Mouse (Mus musculus): Measurements from ENCODE around the gene Gm10770.
"Not testable (repeated sequence)": the region's sequence is repeated elsewhere in the genome, so short reads cannot be mapped to it uniquely, and the experiment has no call there.

Gene Gm10770

GRCm38 (mm10) chr2:150179579-150179978 lies at the start of gene Gm10770:
Gm10770 (minus strand) TSS chr2:150179679.
- not testable (repeated sequence) for DNase-seq

- not testable (repeated sequence) for DNase-seq
Measured at GRCm38 (mm10) chr2:150223263-150223662, 43.8 kb upstream of the Gm10770 start.

- DNase-seq, result not testable (repeated sequence)
Measured at GRCm38 (mm10) chr2:150218363-150218725, 38.9 kb upstream of the Gm10770 start.

- peak; percentile 84 for DNase-seq
Measured at GRCm38 (mm10) chr2:150217600-150218362, 38.3 kb upstream of the Gm10770 start, which contains the start of gene Zfp937. Zfp937 (plus strand) TSS chr2:150218073.

DNA sequence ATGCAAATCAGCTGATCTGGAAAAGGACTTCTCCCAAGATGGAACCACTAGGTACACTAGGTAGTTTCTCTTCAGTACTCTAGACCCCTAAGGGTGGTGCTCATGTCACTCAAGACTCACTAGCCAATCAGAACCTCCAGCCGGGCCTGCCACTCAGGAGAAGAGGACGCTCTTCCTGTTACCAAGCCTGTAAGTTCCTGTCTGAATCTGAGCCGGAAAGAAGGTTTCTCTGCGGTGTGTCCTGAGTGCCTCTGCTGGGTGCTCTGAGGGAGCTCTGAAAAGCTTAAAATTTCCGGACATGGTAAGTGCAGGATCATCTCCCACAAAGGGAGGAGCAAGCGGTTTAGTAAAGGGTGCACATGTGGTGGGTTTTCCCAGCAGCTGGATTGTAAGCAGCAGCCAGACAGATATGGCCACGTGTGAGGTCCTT lies 2.1 kb upstream of the Gm10770 start, which contains the start of gene Gm14139:
Gm14139 (plus strand) TSS at position 186 of the 430 bp plus-strand sequence.
- not testable (repeated sequence) for DNase-seq

DNA sequence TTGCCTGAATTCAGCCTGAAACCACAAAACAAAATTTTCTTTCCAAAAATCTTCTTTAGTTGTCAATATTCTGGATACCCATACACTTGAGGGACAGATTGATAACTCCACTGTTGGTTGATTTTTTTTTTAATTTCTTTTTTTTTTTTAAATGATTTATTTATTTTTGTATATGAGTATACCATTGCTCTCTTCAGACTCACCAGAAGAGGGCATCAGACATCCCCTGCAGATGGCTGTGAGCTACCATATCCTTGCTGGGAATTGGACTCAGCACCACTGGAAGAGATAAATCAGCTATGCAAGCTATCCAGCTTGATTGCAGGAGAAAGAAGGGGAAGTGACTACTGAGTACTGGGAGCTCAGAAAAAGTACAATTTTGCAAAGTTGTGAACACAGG lies 1.6 kb upstream of the Gm10770 start:
- DNase-seq, result not testable (repeated sequence)

GRCm38 (mm10) chr2:150173833-150174232 lies 5.6 kb downstream of the Gm10770 start:
- DNase-seq, result no peak

DNA sequence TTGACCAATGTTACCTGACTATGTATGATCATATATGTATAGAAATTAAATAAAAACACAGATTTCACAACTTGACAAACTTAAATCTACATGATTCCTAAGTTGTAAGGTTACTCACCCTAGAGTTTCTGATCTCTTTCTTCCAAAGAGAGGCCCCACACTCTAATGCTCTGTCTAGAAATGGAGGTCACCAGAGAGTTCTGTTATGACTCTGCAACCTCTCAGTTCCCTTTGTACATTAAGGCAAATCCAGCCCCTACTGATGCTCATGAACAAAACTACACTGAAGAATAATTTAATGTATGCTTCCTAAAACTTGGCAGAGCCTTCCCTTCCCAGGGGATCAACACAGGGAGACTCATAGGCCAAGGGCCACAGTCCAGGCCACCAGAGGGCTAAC lies 12.8 kb downstream of the Gm10770 start:
- DNase-seq, result no peak

DNA sequence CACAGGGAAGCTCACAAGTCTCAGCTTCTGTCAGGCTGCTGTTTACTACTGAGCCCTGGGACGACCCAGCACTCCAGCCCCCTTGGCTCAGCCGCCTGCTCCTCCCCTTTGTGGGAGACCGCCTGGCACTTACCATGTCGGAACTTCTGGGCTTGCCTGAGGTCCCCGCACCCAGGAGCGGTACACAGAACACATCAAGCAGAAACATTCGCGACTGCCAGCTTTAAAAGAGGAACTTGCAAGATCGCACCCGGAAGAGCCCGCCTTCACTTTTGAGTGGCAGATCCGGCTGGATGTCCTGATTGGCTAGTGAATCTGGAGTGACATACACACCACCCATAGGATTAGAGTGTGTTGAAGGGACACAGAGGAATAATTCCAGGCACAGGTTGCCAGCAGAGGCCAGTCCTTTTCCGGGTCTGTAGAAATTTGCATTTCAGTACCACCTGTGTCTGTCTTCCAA lies 43.0 kb downstream of the Gm10770 start, which contains the start of gene Zfp120:
Zfp120 (minus strand) TSS at position 274 of the 463 bp plus-strand sequence.
- peak; percentile 91 for DNase-seq

- DNase-seq, result no peak
Measured at GRCm38 (mm10) chr2:150132773-150133172, 46.7 kb downstream of the Gm10770 start.

DNA sequence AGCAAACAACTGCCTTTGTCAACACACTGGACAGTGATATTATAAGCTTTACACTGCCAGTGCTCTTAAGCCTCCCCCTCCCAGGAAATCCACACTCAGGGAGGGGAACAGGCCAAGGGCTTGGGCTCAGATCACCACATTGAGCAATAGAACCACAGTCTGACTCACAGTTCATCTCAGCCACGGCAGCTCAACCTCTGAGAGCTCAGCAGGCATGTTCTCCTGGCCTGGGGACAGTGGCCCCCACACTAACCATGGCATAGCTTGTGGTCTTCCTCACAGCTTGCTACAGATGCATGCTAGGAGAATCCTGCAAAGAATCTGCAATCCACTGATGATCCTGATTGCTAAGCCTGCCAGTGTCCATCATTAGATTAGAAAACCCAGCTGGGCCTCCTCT lies 47.5 kb downstream of the Gm10770 start:
- not testable (repeated sequence) for DNase-seq
